Mouse (Mus musculus) lung, adult 2 months (tissue): ENCODE results near the gene Zfp750.

Experiments used
- CTCF ChIP-seq: fragments of 200-500 bp; IDR thresholded peaks from 2 replicates; pipeline ENCODE4 v1.5.1; 2011; ENCODE audit warnings: mild to moderate bottlenecking, low read length, control low read depth; ENCODE audit not compliant: insufficient read depth
- POLR2A ChIP-seq: fragments of 200-500 bp; IDR thresholded peaks from 2 replicates; pipeline ENCODE4 v1.6.1; 2011; ENCODE audit warnings: low read depth, mild to moderate bottlenecking, control low read depth, low read length, borderline replicate concordance; ENCODE audit errors: extremely low read depth

DNA sequence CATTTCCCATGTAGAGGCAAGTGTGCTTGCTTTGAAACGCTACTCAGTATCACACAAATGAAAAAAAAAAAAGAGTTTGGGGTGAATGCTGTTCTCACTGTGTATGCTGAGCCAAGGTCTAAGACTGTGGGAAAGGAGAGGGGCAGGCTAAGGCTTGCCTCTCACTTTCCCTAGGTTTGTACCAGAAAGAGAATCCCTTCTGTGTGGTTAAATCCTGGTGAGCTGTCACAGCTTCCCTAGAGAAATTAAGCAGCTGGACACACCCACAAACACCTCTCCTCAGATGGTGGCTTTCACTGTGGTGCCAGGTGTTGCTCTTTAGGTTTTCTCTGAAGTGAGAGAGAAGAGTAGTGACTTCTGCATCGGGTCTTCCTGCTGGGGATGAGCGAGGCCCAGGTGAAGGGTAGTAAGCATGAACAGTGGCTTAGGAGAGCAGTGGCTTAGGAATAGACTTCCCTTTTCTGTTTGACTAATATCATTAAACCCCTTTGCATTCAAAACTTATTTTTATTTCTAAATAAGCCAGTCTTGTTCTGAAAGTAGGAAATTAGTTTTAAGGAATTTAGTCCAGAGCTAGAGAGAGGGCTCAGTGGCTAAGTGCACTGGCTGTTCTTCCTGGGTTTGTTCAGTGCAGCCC lies 26.4 kb upstream of the Zfp750 start:
- TF ChIP-seq CTCF: no peak
- no peak for TF ChIP-seq POLR2A
